Mouse (Mus musculus): ENCODE results near the gene Cldn14. TPM values are rescaled to one million over a fixed set of nuclear protein-coding genes. Genes with fewer than 3 reads are reported as not detected.

Cldn14 gene
- total RNA-seq, 1 experiment = 0.36 TPM

DNA sequence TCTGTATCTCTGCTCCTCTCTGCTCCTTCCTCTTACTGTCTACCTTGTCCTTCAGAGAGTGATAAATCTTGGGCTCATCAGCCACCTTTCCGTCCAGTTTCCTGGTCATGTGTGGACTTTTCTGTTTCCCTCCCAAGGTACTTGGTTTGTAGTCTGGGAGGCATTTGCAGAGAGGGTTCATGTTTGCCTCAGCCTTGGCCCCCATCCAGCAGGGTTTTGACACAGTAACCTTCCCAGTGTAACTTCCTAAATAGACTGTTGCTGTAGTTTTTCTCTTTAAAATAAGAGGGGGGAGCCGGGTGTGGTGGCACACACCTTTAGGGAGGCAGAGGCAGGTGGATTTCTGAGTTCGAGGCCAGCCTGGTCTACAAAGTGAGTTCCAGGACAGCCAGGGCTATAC, 98.7 kb downstream of the Cldn14 start:
- Histone ChIP-seq H3K36me3 (ENCODE audit: control insufficient read depth, insufficient read depth, low read length, poor library complexity, severe bottlenecking) (peaks cover 7% of the 10 kb centered on the region), H3K9ac (ENCODE audit: insufficient read depth, low read depth, low read length, poor library complexity, severe bottlenecking) (no peak overlapping the region), H3K27ac (ENCODE audit: insufficient read depth, low read depth, low read length, poor library complexity, severe bottlenecking) (no peak overlapping the region), H3K9me3 (ENCODE audit: control insufficient read depth, insufficient read depth, low read depth, low read length) (no peaks in the 10 kb centered on the region), H3K4me3 (ENCODE audit: insufficient read depth in 1 of 2, low read depth in 1 of 2, low read length in 2 of 2, poor library complexity in 1 of 2, severe bottlenecking in 1 of 2) (no peak overlapping the region), H3K4me1 (ENCODE audit: control insufficient read depth in 2 of 2, insufficient read depth in 2 of 2, low read length in 2 of 2, poor library complexity in 1 of 2) (peaks cover 2 to 19% of the 10 kb centered on the region in 2 experiments; a peak in 2 of 4 replicates)
- in situ Hi-C loops (cut with MboI; ENCODE audit: low sequenced_read_pairs in 2 of 2, unreplicated experiment in 2 of 2) = no loop called here
- no peak for DNase-seq (ENCODE audit: low read depth, low spot score)
- no peak for TF ChIP-seq MAFK (IDR thresholded peaks at IDR 0.05; ENCODE audit: insufficient read depth, low read depth, low read length)
- no peak for TF ChIP-seq ZNF384 (IDR thresholded peaks at IDR 0.05; ENCODE audit: low read depth, low read length)
- no peak for TF ChIP-seq ZC3H11A (IDR thresholded peaks at IDR 0.05; ENCODE audit: borderline replicate concordance, low read depth, low read length)
- no peak for TF ChIP-seq HCFC1 (IDR thresholded peaks at IDR 0.05; ENCODE audit: borderline replicate concordance, insufficient read depth, low read length)
- TF ChIP-seq CHD2 (IDR thresholded peaks at IDR 0.05; ENCODE audit: low read depth, low read length) = no peak

DNA sequence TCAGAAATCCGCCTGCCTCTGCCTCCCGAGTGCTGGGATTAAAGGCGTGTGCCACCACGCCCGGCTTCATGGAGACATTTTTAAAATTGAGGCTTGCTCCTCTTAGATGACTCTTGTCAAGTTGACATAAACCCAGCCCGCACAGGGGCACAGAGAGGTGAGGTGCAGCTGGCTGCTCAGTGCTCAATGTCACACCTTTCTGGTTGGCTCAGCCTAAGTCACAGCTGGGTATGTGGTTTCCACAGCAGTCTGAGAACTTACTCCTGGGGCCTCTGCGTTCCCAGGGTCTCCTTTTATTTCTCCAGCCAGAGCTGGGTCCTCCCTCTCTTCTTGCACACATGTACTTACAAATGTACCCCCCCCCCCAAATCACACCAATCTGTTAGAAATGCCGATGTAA, 100.4 kb downstream of the Cldn14 start:
- no peak overlapping the region for H3K4me3 ChIP-seq (ENCODE audit: insufficient read depth in 1 of 2, low read depth in 1 of 2, low read length in 2 of 2, poor library complexity in 1 of 2, severe bottlenecking in 1 of 2)
- in situ Hi-C loops (cut with MboI; ENCODE audit: low sequenced_read_pairs in 2 of 2, unreplicated experiment in 2 of 2) = no loop called here
- TF ChIP-seq ZNF384 (IDR thresholded peaks at IDR 0.05; ENCODE audit: low read depth, low read length) (no peak), HCFC1 (IDR thresholded peaks at IDR 0.05; ENCODE audit: borderline replicate concordance, insufficient read depth, low read length) (no peak), MAFK (IDR thresholded peaks at IDR 0.05; ENCODE audit: insufficient read depth, low read depth, low read length) (no peak), ZC3H11A (IDR thresholded peaks at IDR 0.05; ENCODE audit: borderline replicate concordance, low read depth, low read length) (no peak), CHD2 (IDR thresholded peaks at IDR 0.05; ENCODE audit: low read depth, low read length) (no peak)

DNA sequence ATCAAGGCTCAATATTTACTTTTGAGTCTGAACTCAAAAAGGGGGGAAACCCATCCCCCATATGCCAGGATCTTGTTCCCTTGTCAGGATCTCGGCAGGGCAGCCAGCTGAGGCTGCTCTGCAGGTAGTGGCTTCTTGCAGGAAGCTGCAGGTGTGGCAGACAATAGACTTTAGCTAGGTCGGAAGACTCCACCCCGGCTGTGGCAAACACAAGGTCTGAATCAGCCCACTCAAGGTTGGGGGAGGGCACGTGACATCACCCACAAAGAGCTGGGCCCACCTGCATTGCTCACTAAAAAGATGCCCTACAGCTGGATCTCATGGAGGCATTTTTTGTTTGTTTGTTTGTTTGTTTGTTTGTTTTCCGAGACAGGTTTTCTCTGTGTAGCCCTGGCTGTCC, 100.9 kb downstream of the Cldn14 start:
- TF ChIP-seq MAFK (IDR thresholded peaks at IDR 0.05; ENCODE audit: insufficient read depth, low read depth, low read length) (no peak), ZC3H11A (IDR thresholded peaks at IDR 0.05; ENCODE audit: borderline replicate concordance, low read depth, low read length) (no peak), HCFC1 (IDR thresholded peaks at IDR 0.05; ENCODE audit: borderline replicate concordance, insufficient read depth, low read length) (no peak), ZNF384 (IDR thresholded peaks at IDR 0.05; ENCODE audit: low read depth, low read length) (no peak), CHD2 (IDR thresholded peaks at IDR 0.05; ENCODE audit: low read depth, low read length) (no peak)
- DNase-seq (ENCODE audit: low read depth, low spot score) = no peak
- peak overlapping the region; percentile 10 to 54; a peak in 1 of 4 replicates for H3K4me3 ChIP-seq (ENCODE audit: insufficient read depth in 1 of 2, low read depth in 1 of 2, low read length in 2 of 2, poor library complexity in 1 of 2, severe bottlenecking in 1 of 2)
- H3K9me3 ChIP-seq (ENCODE audit: control insufficient read depth, insufficient read depth, low read depth, low read length) = no peaks in the 10 kb centered on the region
- in situ Hi-C loops (cut with MboI; ENCODE audit: low sequenced_read_pairs in 2 of 2, unreplicated experiment in 2 of 2) = no loop called here
- H3K4me1 ChIP-seq (ENCODE audit: control insufficient read depth in 2 of 2, insufficient read depth in 2 of 2, low read length in 2 of 2, poor library complexity in 1 of 2) = peaks cover 3 to 17% of the 10 kb centered on the region in 2 experiments; a peak in 3 of 4 replicates
- H3K36me3 ChIP-seq (ENCODE audit: control insufficient read depth, insufficient read depth, low read length, poor library complexity, severe bottlenecking) = peaks cover 14% of the 10 kb centered on the region
- peak overlapping the region; percentile 91 for H3K27ac ChIP-seq (ENCODE audit: insufficient read depth, low read depth, low read length, poor library complexity, severe bottlenecking)
- H3K9ac ChIP-seq (ENCODE audit: insufficient read depth, low read depth, low read length, poor library complexity, severe bottlenecking) = peak overlapping the region; percentile 68; the same call in 1 of the 2 replicates

More for the DNA sequence above, 100.4 kb downstream of the Cldn14 start:
- Histone ChIP-seq H3K27ac (ENCODE audit: insufficient read depth, low read depth, low read length, poor library complexity, severe bottlenecking) (peak overlapping the region; percentile 91), H3K9ac (ENCODE audit: insufficient read depth, low read depth, low read length, poor library complexity, severe bottlenecking) (no peak overlapping the region), H3K9me3 (ENCODE audit: control insufficient read depth, insufficient read depth, low read depth, low read length) (no peaks in the 10 kb centered on the region), H3K36me3 (ENCODE audit: control insufficient read depth, insufficient read depth, low read length, poor library complexity, severe bottlenecking) (peaks cover 13% of the 10 kb centered on the region), H3K4me1 (ENCODE audit: control insufficient read depth in 2 of 2, insufficient read depth in 2 of 2, low read length in 2 of 2, poor library complexity in 1 of 2) (peaks cover 2 to 19% of the 10 kb centered on the region in 2 experiments; a peak in 2 of 4 replicates)
- DNase-seq (ENCODE audit: low read depth, low spot score) = no peak

DNA sequence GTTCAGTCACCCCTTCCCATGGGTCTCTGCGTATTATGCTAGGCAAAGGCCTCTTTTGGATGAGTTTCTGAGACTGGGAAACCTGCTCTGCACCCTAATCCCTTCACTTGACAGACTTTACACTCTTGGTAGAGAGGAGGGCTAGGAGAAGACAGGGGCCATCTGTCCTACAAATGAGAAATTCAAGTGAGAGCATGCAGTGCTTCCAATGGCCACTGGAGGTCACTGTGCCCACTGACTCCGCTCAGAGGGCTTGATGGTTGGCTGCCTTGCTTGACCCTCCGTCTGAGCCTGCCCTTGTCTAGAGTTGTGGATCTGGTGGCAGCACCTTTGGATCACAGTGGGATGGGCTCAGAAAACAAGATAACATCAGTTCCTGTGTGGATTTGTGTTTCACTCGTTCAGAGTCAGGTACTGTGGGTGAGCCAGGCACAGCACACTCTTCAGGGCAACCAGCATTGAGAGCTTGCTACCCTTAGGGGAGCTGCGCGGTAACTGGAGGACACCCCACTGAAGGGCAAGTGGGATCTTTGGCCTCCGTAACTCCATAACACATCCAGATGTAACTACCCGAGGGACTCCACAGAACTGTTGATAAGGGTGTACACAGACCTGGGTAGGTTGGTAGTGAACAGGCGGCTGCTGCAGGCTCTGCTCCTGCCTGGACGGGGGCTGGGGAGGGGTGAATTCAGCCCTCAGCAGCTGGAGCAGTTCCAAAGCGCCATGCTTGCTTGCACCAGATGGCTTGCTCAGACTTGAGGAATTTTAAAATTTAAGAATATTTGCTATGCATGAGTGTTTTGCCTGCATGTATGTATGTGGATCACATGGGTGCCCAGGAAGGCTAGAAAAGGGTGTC, 102.3 kb downstream of the Cldn14 start:
- peak; percentile 80 for DNase-seq (ENCODE audit: low read depth, low spot score)
- TF ChIP-seq ZNF384 (IDR thresholded peaks at IDR 0.05; ENCODE audit: low read depth, low read length) = no peak
- TF ChIP-seq HCFC1 (IDR thresholded peaks at IDR 0.05; ENCODE audit: borderline replicate concordance, insufficient read depth, low read length) = no peak
- TF ChIP-seq MAFK (IDR thresholded peaks at IDR 0.05; ENCODE audit: insufficient read depth, low read depth, low read length) = no peak
- TF ChIP-seq ZC3H11A (IDR thresholded peaks at IDR 0.05; ENCODE audit: borderline replicate concordance, low read depth, low read length) = no peak
- no peak for TF ChIP-seq CHD2 (IDR thresholded peaks at IDR 0.05; ENCODE audit: low read depth, low read length)
- Histone ChIP-seq H3K9me3 (ENCODE audit: control insufficient read depth, insufficient read depth, low read depth, low read length) (no peaks in the 10 kb centered on the region), H3K4me1 (ENCODE audit: control insufficient read depth in 2 of 2, insufficient read depth in 2 of 2, low read length in 2 of 2, poor library complexity in 1 of 2) (peaks cover 4 to 14% of the 10 kb centered on the region in 2 experiments; a peak in 3 of 4 replicates), H3K9ac (ENCODE audit: insufficient read depth, low read depth, low read length, poor library complexity, severe bottlenecking) (peak overlapping the region; percentile 68), H3K4me3 (ENCODE audit: insufficient read depth in 1 of 2, low read depth in 1 of 2, low read length in 2 of 2, poor library complexity in 1 of 2, severe bottlenecking in 1 of 2) (peak overlapping the region; percentile 51 to 54; a peak in 3 of 4 replicates), H3K36me3 (ENCODE audit: control insufficient read depth, insufficient read depth, low read length, poor library complexity, severe bottlenecking) (peaks cover 21% of the 10 kb centered on the region), H3K27ac (ENCODE audit: insufficient read depth, low read depth, low read length, poor library complexity, severe bottlenecking) (peak overlapping the region; percentile 91; the same call in 1 of the 2 replicates)
- in situ Hi-C loops (cut with MboI; ENCODE audit: low sequenced_read_pairs in 2 of 2, unreplicated experiment in 2 of 2) = no loop called here

Measured in ES-E14 (cell line).